Mouse (Mus musculus) mouse trophoblast stem cell (cell line): Measurements from ENCODE around the gene Nptn.

Experiments used
- in situ Hi-C, 2 experiments: fragments of 300-500 bp; cut with MseI, MboI; formaldehyde crosslinking; loops; 2 replicates in 1 of 2; 3 replicates in 1 of 2; pipeline ENCODE4 v1.15.1; 2025

Nptn gene

DNA sequence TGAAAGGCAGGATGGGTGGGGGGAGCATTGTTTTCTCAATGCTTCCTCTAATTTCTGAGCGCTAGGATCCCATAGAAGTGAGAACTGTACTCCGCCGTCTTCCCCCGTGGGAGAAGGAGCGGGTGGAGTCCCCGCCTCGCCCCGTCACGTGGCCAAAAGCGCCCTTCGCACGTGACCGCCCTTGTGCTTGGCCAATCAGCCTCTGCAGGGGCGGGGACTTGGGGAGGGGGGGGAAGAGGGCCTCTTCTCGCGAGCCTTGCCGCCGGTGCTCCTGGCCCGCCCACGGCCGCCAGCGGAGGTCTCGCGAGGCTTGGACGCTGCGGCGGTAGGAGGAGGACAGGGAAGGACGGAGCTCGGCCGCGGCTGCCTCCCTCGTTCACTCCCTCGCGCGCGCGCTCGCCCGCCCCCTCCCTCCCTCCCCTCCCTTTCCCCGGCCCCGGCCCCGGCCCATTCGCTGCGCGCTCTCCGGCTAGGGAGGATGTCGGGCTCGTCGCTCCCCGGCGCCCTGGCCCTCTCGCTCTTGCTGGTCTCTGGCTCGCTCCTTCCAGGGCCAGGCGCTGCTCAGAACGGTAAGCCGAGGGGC, at the start of gene Nptn:
Gene Nptn, plus strand, starts transcription at position 283 of the 583 bp plus-strand sequence.
- in situ Hi-C loops: no loop called here

DNA sequence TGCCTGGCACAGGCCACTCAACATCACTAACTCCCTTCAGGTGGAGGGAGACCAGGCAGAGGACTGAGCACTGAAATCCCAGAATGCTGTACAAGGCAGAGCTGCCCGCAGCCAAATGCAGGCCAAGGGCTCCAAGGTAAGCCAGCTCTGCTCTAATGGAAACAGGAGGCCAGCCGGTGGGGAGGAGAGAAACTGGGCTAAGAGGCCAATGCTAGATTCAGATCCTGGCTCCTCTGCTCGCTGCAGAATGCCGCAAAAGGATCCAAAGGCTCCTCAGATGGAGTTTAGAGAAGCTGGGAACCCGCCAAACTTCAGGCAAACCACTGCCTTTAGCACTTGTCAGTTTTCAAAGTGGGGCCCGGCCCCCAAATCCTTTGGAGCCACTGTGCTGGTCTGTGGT, 48.7 kb upstream of the Nptn start:
- in situ Hi-C loops: no loop called here

DNA sequence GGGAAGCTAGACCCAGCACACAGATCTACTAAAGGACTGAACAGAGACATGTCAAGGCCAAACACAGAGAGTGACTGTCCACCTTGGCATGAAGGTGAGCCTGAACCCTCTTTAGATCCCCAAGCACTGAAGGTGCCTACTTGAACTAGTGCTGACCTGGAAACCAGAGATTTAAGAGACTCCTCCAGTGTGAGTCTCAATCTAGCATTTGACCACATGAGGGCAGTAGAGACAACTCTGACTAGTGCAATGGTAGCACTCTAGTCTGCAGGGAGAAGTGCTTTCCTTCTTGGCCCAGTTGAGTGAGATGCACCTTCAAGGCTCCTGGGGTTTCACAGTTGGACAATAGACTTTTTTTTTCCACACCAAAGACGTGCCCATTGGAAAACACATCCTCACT, 47.3 kb upstream of the Nptn start:
- in situ Hi-C loops: no loop called here

DNA sequence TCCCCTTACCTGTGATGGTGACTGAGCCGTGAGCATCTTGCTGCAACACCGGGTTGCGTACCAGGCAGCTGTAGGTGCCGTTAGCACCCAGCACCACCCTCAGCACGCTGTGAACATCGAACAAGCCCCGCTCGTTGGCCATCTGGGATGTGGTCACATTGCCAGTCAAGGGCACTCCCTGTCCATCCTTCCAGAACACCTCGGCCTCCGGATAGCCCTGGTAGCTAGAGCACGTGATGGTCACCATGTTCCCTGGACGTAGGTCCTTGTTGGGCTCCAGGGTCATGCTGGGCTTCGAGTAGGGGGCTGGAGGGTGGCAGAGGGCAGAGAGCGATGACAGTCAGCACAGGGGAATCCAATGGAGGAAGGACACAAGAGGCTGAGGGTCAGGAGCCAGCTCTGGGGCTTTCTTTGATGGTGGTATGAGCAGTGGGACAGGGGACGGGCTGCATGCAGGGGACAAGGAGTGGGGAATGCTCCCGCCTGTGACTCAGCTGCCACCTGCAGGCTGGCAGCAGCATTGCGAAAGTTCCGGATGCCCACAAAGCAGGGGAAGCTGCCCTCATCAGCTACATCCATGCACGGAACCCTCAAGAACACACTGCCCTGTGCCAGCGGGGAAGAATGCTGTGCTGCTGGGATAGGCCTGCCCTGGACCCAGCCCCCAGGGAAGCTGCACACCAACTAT, 46.4 kb upstream of the Nptn start:
- in situ Hi-C loops: no loop called here

DNA sequence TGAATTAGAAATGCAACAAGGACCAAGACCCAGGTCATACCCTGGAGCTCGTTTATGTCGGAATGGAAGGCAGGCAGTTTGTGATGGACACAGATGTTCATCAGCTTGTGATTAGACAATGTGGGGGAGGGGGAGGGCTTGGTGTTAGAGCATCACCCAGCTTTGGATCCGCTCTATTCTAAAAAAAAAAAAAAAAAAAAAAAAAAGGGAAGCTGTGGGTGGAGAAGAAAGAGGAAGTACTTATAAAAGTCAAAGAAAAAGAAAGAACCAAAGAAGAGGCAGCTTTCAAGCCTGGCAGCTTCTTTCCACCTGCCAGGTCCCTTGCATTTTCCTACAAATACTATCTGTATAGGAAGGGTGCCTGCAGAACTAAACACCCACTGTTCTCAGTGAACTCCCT, 44.3 kb upstream of the Nptn start:
- in situ Hi-C loops: no loop called here

DNA sequence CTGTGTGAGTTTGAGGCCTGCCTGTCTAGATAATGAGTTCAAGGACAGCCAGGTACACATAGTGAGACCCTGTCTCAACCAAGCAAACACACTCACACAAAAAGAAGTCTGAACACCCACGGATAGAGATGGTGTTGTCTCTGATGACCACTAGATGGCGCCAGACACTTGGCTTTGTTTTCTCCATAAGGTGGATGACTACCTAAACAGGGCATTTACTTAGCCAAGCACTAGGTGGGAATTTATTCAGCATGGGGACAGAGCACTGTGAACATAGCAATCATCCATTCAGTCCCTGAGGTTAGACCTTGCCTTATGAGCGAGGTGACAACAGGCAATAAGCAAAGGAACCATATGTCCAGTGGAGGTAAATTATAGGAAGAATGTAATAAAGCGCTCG, 42.2 kb upstream of the Nptn start:
- in situ Hi-C loops: loop anchor here in 1 of 2 experiments (5.0 kb wide), 1 partner anchor 37 kb away; no protein-coding TSS in a partner anchor

DNA sequence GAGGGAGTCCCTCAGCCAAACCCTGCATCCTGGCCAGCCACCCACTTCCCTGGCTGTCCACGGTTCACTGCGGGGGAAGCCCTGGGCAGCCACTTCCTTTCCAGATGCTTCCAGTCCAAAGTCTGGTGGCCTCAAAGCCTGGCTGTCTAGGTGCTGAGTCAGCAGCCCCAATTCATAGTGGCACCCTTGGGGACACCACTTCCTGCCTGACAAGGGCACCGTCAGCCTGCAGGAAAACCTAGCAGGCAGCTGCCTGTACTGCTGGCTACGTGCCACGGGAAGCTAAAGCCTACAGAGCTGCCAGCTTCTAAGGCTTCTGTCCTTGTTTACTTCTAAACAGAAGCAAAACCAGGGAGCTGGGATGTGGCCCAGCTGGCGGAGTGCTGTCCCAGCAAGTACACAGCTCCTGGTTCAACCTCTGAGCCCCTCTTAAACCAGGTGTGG, 40.1 kb upstream of the Nptn start:
- in situ Hi-C loops: loop anchor here in 1 of 2 experiments (5.0 kb wide), 1 partner anchor 35 kb away; no protein-coding TSS in a partner anchor

DNA sequence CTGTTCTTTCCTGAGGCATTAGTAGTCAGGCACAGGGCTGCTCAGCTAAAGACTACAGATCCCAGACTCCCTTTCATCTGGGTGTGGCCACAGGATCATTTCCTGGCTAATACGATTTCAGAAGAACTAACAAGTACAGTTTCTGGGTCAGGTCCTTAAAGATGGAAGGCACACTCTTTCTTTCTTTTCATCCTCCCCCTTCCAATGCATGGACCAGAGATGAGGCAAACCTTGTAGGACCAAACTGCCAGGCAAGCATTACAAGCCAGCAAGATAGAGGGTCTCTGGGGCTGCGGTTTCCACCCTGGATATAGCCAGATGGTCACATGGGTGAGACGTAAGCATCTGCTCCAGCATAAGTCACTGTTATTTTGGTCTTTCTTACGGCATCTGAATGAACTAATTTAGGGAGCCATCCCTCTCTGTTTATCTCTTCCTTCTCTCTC, 37.1 kb upstream of the Nptn start:
- in situ Hi-C loops: loop anchor here in 1 of 2 experiments (5.0 kb wide), 1 partner anchor 32 kb away; no protein-coding TSS in a partner anchor

DNA sequence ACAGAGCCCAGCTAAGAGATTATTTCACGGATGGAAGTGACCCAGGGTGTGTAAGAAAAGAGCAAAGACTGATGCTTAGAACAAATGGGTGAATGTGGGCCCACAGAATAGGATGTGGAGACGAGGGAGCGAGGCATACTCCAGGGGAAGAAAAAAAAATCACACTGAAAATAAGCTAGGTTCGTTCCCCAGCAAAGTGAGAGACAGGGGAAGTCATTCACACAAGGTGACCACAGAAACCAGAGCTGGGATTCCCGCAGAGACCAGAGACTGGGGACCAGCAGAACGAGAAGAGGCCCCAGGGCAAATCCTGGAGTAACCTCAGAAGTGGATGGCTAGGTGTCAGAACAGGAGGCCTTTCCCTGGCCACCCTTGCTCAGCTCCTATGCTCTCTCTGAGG, 36.6 kb upstream of the Nptn start:
- in situ Hi-C loops: no loop called here

DNA sequence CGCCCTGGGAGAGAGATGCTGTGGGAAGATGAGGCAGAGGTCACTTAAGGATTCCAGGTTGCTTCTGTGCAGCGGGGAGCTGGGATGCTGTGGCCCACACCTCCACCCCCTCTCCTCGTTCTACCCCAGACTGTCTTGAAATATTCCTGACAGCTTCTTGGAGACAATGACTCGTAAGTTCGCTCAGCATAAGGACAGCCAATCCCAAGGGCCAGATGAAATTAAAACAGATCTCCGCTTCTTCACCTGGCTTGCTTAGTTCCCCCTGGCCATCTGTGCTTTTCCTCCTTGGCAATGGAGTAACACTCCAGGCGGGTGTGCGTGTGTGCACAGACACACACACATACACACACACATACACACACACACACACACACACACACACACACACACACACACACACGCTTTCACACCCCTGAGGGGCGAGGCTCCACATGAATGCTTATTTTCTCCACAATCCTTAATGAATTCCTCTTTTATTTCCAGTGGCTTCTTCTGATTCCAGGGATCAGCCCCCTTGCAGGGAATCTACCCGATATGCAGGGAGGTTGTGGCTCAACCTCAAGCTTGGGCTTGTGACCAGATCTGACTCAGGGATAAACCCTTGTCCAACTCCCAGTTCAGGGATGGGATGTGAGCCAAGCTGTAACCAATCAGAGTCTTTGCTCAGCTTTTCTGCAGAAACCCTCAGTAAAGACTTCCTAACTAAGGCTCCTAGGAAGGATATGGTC, 35.2 kb upstream of the Nptn start:
- in situ Hi-C loops: no loop called here

DNA sequence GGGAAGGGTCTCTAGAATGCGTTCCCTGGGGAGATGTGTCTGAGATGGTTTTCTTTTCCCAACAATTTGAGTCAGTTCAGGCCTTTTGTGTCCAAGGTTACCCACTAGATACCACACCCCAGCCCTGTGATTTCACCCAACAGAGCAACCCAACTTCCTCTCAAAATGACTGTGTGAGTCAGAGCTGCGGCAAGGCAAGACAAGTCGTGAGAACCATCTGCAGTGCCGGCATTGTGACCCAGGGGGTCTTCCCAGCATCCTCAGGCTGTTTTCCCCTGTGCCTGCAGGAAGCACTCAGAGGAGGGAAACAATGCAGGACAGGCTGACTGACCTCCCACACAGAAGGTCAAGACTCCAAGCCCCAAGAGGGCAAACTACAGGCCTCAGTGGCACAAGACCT, 33.1 kb upstream of the Nptn start:
- in situ Hi-C loops: no loop called here

DNA sequence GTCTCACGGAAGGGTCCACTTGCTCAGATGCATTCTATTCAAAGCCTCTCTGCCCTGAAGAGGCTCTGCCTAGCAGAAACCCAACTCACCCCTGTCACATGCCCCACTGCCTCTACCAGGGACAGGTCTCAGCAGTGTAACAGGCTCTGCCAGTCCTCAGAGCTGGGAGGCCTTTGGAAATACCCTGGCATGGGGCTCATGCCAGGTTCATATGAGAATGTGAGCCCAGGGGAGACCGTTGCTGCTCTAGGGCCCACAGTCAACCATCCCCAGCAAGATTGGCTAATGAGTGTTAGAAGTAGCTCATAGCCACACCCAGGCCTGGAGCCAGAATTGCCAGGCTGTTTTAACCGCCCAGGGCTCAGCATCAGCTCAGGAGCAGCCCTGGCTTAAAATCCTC, 32.3 kb upstream of the Nptn start:
- in situ Hi-C loops: no loop called here

DNA sequence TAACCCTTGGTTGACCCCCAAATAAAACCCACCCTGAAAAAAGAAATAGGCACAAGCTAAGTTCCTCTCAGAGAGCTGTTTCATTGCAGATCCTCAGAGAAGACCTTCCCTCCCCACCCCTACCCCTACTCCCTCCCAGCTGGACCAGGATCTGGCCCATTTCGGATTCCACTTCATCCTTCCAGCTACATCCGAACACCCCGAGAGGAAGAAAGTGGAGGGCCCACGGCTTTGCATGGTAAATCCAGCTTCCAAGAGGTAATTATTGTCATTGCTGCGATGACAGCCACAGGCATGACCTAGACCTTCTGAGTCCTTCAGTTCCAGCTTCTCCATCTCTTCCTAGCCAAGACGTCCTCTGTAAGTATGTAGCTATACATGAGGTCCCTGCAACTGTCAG, 31.1 kb upstream of the Nptn start:
- in situ Hi-C loops: no loop called here

DNA sequence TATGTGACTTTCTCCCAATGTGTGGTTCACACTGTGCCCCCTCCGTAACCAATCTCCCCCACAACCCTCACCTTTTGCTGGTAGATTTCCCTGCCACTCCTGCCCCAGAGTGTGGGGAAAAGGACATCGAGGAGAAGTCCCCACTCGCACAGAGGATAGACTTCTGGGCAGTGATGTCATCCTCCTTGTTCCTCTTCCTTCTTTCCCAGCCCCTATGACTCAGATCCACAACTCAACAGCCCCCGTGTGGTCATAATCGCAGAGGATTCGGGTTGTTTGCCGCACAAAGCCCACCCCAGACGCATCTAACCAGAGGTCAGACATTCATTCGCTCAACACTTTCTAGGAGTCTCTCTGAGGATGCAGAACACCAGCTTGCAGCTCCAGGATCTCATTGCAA, 30.0 kb upstream of the Nptn start:
- in situ Hi-C loops: no loop called here

DNA sequence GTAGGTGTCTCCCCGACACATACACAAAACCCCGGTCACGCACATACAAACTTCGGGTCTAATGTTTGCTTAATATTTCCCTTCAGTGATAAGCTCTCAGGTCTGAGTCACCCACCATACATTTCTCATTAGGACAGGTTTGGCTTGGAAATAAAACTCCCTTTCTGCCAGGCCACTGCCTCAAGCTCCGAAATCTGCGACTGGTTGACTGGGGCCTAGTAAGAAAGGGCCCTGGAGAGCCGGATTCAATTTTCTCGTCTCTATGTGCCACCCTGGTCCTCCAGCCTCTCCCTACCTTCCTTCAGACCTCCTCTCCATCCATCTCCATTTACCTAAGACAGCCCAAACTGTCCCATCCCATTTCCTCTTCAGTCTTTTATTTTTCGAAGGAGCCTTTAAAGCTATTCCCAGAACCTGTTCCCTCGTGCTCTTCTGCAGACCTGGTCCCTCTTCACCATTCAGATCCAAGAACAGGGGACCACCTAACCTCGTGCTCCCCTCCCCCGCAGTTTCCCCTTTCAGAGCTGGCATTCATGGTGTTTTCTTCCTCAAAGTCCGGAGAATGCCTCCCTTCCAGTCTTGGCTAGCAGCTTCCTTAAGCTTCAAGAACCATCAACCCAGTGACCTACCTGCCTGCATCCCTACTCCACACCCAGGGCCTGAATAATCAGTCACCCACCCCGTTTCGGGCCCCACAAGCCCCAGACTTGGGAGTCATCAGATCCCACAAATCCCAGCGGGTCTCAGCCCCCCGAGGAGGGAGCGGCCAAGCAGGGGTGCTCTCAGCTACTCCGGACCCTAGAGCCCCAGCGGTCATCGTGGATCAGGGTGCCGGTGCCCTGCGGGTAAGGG, 27.8 kb upstream of the Nptn start:
- in situ Hi-C loops: no loop called here

DNA sequence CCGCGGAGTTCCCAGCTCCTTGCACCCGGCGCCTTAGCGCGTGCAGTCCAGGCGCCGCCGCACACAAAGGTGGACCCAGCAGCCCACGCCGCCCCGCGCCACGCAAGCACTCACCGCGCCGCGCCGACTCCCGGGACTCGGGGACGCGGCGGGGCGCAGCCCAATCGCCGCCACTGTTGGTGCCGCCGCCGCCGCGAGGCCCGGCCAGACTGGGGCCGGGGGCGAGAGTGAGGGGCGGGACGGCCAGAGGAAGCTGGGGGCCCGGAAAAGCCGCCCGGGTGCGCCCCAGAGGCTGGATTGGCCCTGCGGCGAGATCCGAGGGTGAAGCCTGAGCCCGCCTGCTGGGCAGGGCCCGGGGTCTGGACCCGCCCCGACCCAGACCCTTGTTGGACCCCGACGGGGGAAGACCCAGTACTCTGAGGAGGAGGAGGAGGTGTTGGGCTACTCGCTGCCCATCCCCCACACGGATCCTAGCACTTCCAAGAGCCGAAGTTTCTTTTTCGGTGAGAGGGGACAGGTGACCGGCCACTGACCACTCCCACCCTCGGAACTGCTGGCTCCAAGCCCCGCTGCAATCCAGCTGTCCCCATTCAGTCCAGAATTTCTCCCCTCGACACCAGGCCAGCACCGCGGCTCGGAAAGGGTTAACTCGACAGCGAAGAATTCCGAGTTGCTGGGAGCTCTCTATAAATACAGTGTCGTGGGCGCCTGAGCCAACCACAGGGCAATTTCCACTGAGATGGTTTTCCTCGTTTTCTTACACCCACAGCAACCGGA, 26.9 kb upstream of the Nptn start, which contains the start of gene Cd276:
Gene Cd276, minus strand, starts transcription at position 530 of the 777 bp plus-strand sequence.
- in situ Hi-C loops: no loop called here

DNA sequence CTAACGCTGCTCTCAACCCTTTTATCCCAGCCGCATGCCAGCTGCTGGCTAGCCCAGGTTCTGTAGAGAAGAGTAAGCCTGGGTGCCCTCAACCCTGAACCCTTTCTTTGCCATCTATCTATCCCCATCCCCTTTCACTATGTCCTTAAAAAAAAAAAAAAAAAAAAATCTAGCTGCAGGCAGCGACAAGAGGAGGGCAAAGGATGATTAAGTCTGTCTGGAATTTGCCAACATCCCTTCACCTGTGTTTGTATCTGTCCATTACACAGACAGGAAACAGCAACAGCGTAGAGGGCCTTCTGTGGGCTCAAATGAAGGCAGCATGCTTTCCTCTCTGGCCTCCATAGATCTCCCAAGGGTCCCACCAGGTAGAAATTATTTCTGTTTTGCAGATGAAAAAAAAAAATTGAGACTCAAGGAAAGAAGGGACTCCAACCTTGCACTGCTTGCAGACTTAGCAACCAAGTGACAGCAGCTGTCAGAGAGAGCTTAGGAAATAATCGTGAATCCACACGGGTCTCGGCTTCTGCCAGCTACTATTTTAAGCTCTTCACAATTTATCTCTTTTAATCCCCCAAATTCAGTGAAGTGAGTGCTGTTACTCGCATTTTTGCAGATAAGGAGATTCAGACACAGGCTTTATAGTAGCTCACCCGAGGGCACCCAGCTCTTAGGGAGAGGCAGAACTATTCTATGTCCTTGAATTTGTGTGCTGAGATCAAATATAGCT, 26.2 kb upstream of the Nptn start:
- in situ Hi-C loops: no loop called here

DNA sequence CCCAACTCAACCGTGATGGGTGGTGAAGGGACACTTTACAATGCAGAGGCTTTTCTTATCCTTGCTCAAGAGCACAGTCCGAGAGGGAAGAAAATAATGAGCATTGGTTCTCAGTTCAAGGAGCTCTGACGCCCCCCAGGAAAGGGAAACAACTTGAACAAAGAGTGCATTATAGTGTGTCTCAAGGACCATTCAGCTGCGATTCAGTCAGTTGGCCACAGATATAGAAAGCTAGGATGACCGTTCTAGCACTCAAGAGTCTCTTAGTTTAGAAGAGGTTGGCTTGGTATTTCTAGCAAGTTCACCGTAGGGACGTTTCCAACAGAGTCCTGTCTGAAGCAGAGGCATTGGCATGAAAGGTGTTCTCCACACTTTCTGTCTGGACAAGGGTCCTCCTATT, 25.4 kb upstream of the Nptn start:
- in situ Hi-C loops: no loop called here

DNA sequence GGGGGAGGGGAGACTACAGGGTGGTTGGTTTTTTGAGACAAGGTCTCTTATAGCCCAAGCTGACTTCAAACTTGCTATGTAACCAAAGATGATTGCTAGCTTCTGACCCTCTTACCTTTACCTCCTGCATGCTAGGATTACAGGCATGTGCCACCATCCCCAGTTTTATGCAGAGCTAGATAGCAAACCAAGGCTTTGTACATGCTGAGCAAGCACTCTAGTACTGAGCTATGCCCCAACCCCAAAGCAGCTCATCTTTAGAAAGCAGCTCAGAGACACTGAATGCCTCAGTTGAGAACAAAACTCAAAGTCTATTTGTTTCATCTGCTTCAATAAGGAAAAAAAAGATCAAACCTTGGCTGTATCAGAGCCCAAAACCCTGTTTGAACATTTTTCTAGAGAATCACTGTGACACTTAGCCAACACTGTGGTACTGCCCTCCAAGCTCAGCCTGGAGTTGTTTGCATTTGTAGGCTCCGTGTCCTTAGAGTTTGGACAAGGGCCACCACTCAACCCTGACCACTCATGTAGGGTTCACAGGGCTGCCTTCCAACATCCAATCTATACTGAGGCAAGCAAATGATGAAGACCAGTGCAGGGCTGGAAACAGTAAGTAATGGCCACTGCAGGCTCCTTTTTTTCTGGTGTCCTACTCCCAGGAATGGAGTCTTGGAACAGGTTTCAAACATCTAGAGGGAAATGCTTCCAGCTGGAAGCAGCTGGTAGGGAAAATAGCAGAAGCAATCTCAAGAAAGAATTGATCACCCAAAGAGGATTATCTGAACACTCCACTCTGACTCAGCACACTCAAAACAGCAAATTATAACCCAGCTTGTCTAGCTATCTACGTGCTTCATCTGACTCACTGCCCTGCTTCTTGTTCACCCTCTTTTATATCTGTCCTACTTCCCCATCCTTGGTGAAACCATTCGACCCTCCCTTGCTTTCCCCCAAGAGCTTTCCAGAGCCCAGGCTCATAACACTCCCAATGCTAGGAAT, 24.3 kb upstream of the Nptn start:
- in situ Hi-C loops: no loop called here
